Mouse (Mus musculus) layer of hippocampus, adult 8-10 months (tissue): ENCODE data around the gene Arrb2. TPM values are rescaled to one million over a fixed set of nuclear protein-coding genes. Genes with fewer than 3 reads are reported as not detected.

ENCODE experiments used
- microRNA-seq, 2 experiments: library from miRNA; unstranded; fragments of <30 nt; microRNA quantifications; one replicate each; pipeline ENCODE4 v1.2.0; 2022
- total RNA-seq, 4 experiments: library from RNA; stranded (reverse); gene quantifications; 2 replicates each; pipeline ENCODE4 v1.2.4; 2022

The Arrb2 gene
- total RNA-seq, 4 experiments from 2014 or later: 97.4 to 116 (median 101) TPM

Small RNA genes within 50 kb of the gene (microRNA-seq; reads per million reads assigned to microRNA genes)
- 3.8 to 6.4 reads per million in 2 experiments for gene Mir7115

Other genes starting within 250 kb of the Arrb2 start
- 10 to 100 TPM; 35.6 to 44.8 (median 42.1) TPM for gene Slc16a11, start 219.9 kb upstream of the Arrb2 start, total RNA-seq
- gene Slc16a13, start 211.6 kb upstream of the Arrb2 start, total RNA-seq: 1 to 10 TPM; 6.5 to 9.5 (median 7.4) TPM
- 1 to 10 TPM in 1 of 4 experiments, under 1 TPM in 3; 0.91 to 1.9 (median 0.95) TPM for gene Bcl6b, start 202.8 kb upstream of the Arrb2 start, total RNA-seq
- 10 to 100 TPM; 39.3 to 45.7 (median 42.6) TPM for gene 0610010K14Rik, start 194.7 kb upstream of the Arrb2 start, total RNA-seq
- 1 to 10 TPM; 2.5 to 8.6 (median 3.5) TPM for gene Gm21988, start 192.8 kb upstream of the Arrb2 start, total RNA-seq
- gene Rnasek, start 192.8 kb upstream of the Arrb2 start, total RNA-seq: 100 to 1,000 TPM; 203 to 263 (median 244) TPM
- under 1 TPM; 0.17 to 0.41 (median 0.37) TPM for gene Alox12, start 177.3 kb upstream of the Arrb2 start, total RNA-seq
- gene Alox12e, start 110.0 kb upstream of the Arrb2 start, total RNA-seq: under 1 TPM in 3 of 4 experiments, not detected in 1; 0.18 to 0.38 (median 0.18) TPM
- gene Alox15, start 80.6 kb upstream of the Arrb2 start, total RNA-seq: under 1 TPM in 2 of 4 experiments, not detected in 2; 0.45 to 0.61 TPM
- gene Pelp1, start 22.6 kb upstream of the Arrb2 start, total RNA-seq: 10 to 100 TPM; 32.8 to 35.6 (median 33.8) TPM
- 10 to 100 TPM; 10.6 to 16.9 (median 15.2) TPM for gene Med11, start 19.3 kb downstream of the Arrb2 start, total RNA-seq
- gene Zmynd15, start 26.8 kb downstream of the Arrb2 start, total RNA-seq: 1 to 10 TPM in 2 of 4 experiments, under 1 TPM in 2; 0.45 to 2.0 (median 1.1) TPM
- 1 to 10 TPM; 1.4 to 6.7 (median 3.5) TPM for gene Cxcl16, start 27.3 kb downstream of the Arrb2 start, total RNA-seq
- gene Tm4sf5, start 72.6 kb downstream of the Arrb2 start, total RNA-seq: not detected
- gene Vmo1, start 82.0 kb downstream of the Arrb2 start, total RNA-seq: not detected
- gene Gltpd2, start 86.6 kb downstream of the Arrb2 start, total RNA-seq: not detected
- 100 to 1,000 TPM; 176 to 204 (median 189) TPM for gene Psmb6, start 92.7 kb downstream of the Arrb2 start, total RNA-seq
- gene Gm40193, start 100.3 kb downstream of the Arrb2 start, total RNA-seq: not detected
- 10 to 100 TPM; 18.2 to 23.4 (median 20.2) TPM for gene Pld2, start 107.4 kb downstream of the Arrb2 start, total RNA-seq
- gene Mink1, start 130.2 kb downstream of the Arrb2 start, total RNA-seq: 100 to 1,000 TPM; 419 to 496 (median 460) TPM
- gene 4930544D05Rik, start 183.2 kb downstream of the Arrb2 start, total RNA-seq: 1 to 10 TPM in 1 of 4 experiments, under 1 TPM in 2, not detected in 1; 0.54 to 1.1 (median 0.87) TPM
- 1 to 10 TPM in 1 of 4 experiments, not detected in 3; 1.0 TPM for gene Chrne, start 186.6 kb downstream of the Arrb2 start, total RNA-seq
- gene Gp1ba, start 206.5 kb downstream of the Arrb2 start, total RNA-seq: under 1 TPM in 1 of 4 experiments, not detected in 3; 0.21 TPM
- 100 to 1,000 TPM in 1 of 4 experiments, 10 to 100 TPM in 3; 84.8 to 102 (median 92.8) TPM for gene Rnf167, start 214.6 kb downstream of the Arrb2 start, total RNA-seq
- gene Slc25a11, start 214.8 kb downstream of the Arrb2 start, total RNA-seq: 100 to 1,000 TPM; 118 to 129 (median 122) TPM
- gene Pfn1, start 222.0 kb downstream of the Arrb2 start, total RNA-seq: 100 to 1,000 TPM; 268 to 335 (median 298) TPM
- gene Eno3, start 224.6 kb downstream of the Arrb2 start, total RNA-seq: 10 to 100 TPM in 3 of 4 experiments, 1 to 10 TPM in 1; 10.0 to 14.5 (median 11.2) TPM
- gene Spag7, start 236.8 kb downstream of the Arrb2 start, total RNA-seq: 10 to 100 TPM; 47.4 to 54.8 (median 51.8) TPM